Mouse (Mus musculus) intestine, embryonic 15.5 days (tissue): Measurements from ENCODE around the gene Usp5. TPM values are rescaled to one million over a fixed set of nuclear protein-coding genes. Genes with fewer than 3 reads are reported as not detected.
"Not testable (repeated sequence)": the region's sequence is repeated elsewhere in the genome, so short reads cannot be mapped to it uniquely, and the experiment has no call there.

ENCODE experiments used
- ATAC-seq: fragments of 200-750 bp; cut with Nextera tagmentation; 2 replicates; pipeline ENCODE4 v1.8.0; 2017; ENCODE audit warnings: moderate TSS enrichment, moderate library complexity
- H3K27ac ChIP-seq: fragments of 300-500 bp; sonication (generic); 2 replicates; pipeline ENCODE4 v1.5.1; 2015; ENCODE audit warnings: mild to moderate bottlenecking, inconsistent platforms
- H3K27me3 ChIP-seq: fragments of 300-500 bp; sonication (generic); replicated peaks from 2 replicates; pipeline ENCODE4 v1.6.1; 2015; ENCODE audit warnings: inconsistent platforms
- H3K36me3 ChIP-seq: fragments of 300-500 bp; sonication (generic); 2 replicates; pipeline ENCODE4 v1.6.1; 2015; ENCODE audit warnings: inconsistent platforms
- H3K4me1 ChIP-seq: fragments of 300-500 bp; sonication (generic); replicated peaks from 2 replicates; pipeline ENCODE4 v1.6.1; 2015; ENCODE audit warnings: inconsistent platforms
- H3K4me2 ChIP-seq: fragments of 300-500 bp; sonication (generic); replicated peaks from 2 replicates; pipeline ENCODE4 v1.6.1; 2015; ENCODE audit warnings: mild to moderate bottlenecking, inconsistent platforms
- H3K4me3 ChIP-seq: fragments of 300-500 bp; sonication (generic); replicated peaks from 2 replicates; pipeline ENCODE4 v1.5.1; 2015; ENCODE audit warnings: inconsistent platforms
- H3K9ac ChIP-seq: fragments of 300-500 bp; sonication (generic); 2 replicates; pipeline ENCODE4 v1.6.1; 2015; ENCODE audit warnings: inconsistent platforms
- H3K9me3 ChIP-seq: fragments of 300-500 bp; sonication (generic); 2 replicates; pipeline ENCODE4 v1.6.1; 2016; ENCODE audit warnings: inconsistent platforms
- WGBS: fragments of 180-500 bp; shearing (Covaris S2); methylation state at CpG from one replicate; pipeline ENCODE4 v1.1.7; 2015; 5-methylcytosine and 5-hydroxymethylcytosine counted together
- polyA plus RNA-seq: library from polyadenylated mRNA; unstranded; fragments of >200 nt; fragmentation: Nextera tagmentation; extraction: Ambion mirVana; gene quantifications from 2 replicates; pipeline ENCODE4 v1.2.1, GENCODE M21; 2015

Usp5 gene
- polyA plus RNA-seq, 1 experiment from 2014 or later, result 116 TPM

DNA sequence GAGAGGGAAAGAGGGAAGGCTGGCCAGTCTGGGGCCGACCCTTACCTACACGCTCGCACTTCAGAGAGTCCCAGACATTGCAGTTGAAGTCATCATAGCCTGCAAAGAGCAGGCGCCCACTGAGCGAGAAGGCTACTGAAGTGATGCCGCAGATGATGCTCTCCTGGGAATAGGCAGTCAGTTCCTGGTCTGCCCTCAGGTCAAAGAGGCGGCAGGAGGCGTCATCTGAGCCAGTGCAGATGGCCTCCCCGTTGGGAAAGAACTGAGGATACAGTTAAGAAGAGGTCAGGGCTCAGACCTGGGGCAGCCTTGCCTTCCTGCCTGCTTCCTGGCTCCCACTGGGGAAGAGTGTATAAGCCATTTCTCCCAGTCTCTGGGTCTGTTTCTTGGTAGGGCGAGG is 6.2 kb upstream of the Usp5 start:
- no peak overlapping the region for H3K27ac ChIP-seq
- no peaks in the 10 kb centered on the region for H3K27me3 ChIP-seq
- no peak overlapping the region for H3K4me3 ChIP-seq
- WGBS, result 67% methylated on average over 10 of the region's 10 CpGs
- 0 out of 2 replicates have a peak overlapping the region, but pooled peaks have one; percentile 17 for H3K9ac ChIP-seq
- peaks cover 9% of the 10 kb centered on the region for H3K36me3 ChIP-seq
- H3K9me3 ChIP-seq, result no peaks in the 10 kb centered on the region
- H3K4me2 ChIP-seq, result no peak overlapping the region
- no peak for ATAC-seq
- peaks cover 20% of the 10 kb centered on the region; the same call in 1 of the 2 replicates for H3K4me1 ChIP-seq

DNA sequence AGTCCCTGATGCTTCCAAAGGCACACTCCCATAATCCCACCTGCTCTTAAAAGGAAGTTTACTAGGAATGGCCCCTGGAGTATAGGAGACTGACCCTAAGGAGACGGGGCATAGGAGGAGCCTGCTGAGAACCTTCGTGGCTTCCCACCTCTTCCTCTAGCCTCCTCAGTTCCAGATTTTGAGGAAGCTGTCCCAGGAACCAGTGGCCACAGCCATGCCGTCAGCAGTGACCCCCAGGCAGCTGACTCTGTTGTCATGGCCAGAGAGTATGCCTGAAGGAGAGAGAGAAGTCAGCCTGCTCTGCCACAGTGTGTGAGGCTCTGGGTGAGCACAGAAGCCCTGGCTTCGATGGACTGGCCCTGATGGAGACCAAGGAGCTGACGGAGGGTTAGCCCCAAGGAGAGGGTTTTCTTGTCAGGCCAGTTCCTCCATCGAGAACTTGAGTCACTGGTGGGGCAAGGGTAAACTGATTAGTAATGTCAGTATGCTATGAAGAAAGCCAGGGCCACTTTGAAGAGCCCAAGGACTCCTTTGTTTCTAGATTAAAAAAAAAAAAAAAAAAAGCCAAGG is 5.3 kb upstream of the Usp5 start:
- H3K36me3 ChIP-seq, result peaks cover 9% of the 10 kb centered on the region
- peaks cover 15% of the 10 kb centered on the region; the same call in 1 of the 2 replicates for H3K4me1 ChIP-seq
- no peaks in the 10 kb centered on the region for H3K27me3 ChIP-seq
- H3K27ac ChIP-seq, result no peak overlapping the region
- H3K9me3 ChIP-seq, result no peaks in the 10 kb centered on the region
- H3K4me2 ChIP-seq, result no peak overlapping the region
- H3K4me3 ChIP-seq, result no peak overlapping the region
- 78% methylated on average over 6 of the region's 6 CpGs for WGBS
- ATAC-seq, result no peak
- H3K9ac ChIP-seq, result no peak overlapping the region

DNA sequence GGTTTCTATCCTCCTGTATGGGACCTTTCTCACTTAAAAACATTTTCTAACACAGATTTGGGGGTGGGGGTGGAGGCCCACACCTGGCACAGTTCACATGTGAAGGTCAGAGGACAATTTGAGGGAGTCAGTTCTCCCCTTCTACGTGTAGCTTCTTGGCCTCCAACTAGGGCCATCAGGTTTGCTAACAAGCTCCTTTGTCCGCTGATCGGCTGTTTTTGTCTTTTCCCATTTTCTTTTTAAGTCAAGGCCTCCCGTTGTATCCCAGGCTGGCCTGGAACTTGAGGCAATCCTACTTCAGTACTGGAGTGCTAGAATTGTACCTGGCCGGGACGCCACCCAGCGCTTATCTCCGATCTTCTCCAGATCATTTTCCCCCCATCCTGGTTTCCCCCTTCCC is 2.4 kb upstream of the Usp5 start:
- WGBS, result 94% methylated on average over 8 of the region's 8 CpGs
- H3K4me3 ChIP-seq, result no peak overlapping the region
- H3K9me3 ChIP-seq, result no peaks in the 10 kb centered on the region
- H3K4me1 ChIP-seq, result peaks cover 21% of the 10 kb centered on the region
- H3K36me3 ChIP-seq, result peaks cover 9% of the 10 kb centered on the region
- ATAC-seq, result no peak
- peak overlapping the region; percentile 9; the same call in 1 of the 2 replicates for H3K9ac ChIP-seq
- no peaks in the 10 kb centered on the region for H3K27me3 ChIP-seq
- no peak overlapping the region for H3K4me2 ChIP-seq
- no peak overlapping the region for H3K27ac ChIP-seq

DNA sequence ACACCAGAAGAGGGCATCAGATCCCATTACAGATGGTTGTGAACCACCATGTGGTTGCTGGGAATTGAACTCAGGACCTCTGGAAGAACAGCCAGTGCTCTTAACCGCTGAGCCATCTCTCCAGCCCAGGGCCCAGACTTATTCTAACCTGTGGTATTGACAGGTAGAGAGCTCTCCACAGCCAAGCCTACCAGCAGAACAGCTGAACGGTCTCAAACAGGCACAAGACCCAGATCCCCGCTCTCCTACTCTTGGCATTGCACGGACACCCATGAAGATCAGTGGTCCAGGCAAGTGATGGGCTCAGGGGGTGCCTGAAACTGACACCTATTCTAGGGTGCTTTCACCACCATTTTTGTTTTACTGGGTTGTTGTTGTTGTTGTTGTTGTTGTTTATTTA is 1.9 kb upstream of the Usp5 start:
- not testable (repeated sequence) for H3K27ac ChIP-seq

DNA sequence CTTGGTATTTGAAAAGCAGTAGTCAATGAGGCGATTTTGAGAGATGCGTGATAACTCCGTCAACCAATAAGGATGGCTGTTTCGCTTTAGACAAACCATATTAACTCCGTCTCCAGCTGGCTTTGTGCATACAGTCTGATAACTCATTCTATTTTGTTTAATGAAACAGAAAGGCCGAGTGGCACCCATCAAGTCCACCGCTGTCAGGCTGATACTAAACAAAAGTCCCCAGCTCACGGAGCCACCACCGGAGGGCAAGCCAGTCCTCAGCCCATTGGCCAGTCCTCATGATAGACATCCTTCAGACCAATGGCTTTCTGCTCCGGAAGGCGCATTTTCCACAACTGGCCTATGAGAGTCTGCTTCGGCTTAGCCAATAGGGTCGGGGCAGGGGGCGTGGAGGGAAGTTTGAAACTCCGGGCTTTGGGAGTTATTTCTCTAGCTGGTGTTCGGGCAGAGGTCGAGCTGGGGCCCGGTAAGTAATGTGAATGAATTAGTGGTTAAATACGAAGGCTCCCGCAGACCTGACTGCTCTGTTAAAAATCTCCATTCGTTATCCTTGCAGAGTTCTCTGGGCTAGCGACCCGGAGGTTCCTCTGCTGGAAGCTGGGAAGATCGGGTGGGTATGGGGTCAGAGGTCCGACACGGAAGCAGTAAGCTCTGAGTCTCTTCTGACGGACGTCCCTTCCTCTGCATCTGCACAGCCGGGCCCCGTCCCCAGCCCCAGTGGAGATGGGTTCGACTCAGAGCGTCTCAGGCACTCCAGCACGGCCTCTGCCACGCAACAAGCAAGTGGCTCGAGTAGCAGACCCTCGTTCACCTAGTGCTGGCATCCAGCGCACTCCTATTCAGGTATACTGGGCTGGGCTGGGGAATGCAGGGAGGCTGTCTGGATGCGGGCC is 766 bp upstream of the Usp5 start:
- H3K4me3 ChIP-seq, result peak overlapping the region; percentile 54
- H3K9ac ChIP-seq, result peak overlapping the region; percentile 70
- H3K9me3 ChIP-seq, result no peaks in the 10 kb centered on the region
- no peaks in the 10 kb centered on the region for H3K27me3 ChIP-seq
- H3K36me3 ChIP-seq, result peaks cover 16% of the 10 kb centered on the region
- H3K27ac ChIP-seq, result peak overlapping the region; percentile 94
- under 1% methylated on average over 38 of the region's 38 CpGs for WGBS
- H3K4me2 ChIP-seq, result peak overlapping the region; percentile 90
- peaks cover 21% of the 10 kb centered on the region for H3K4me1 ChIP-seq
- ATAC-seq, result peak; percentile 90

More for the DNA sequence above, 1.9 kb upstream of the Usp5 start:
- not testable (repeated sequence) for ATAC-seq, H3K4me3 ChIP-seq, H3K9ac ChIP-seq, H3K27me3 ChIP-seq, H3K9me3 ChIP-seq
- Histone ChIP-seq H3K36me3 (peaks cover 10% of the 10 kb centered on the region), H3K4me2 (peak overlapping the region; percentile 90), H3K4me1 (peaks cover 21% of the 10 kb centered on the region)
- WGBS, result 96% methylated on average over 4 of the region's 4 CpGs

DNA sequence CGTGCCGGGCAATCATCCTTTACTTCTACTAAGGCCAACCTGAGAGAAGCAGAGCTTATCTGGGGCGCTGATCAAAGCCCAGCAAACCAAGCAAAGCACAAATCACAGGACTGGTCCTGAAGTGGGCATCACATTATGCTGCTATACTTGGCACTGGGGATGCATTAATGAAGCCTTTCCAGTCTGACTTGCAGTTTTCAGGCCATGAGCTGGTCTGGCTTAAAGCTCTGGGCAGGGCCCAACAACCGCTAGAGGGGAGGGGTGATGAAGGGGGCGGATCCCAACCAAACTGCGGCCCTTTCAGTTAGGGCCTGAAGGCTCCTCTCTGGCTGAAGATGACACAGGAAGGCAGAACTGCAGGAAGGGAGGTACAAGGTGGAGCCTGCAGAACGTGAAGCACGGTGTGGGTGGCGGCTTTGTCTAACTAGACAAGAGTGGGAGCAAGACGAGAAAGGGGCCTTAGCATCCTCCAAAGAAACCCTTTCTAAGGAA is 1.1 kb downstream of the Usp5 start:
- WGBS, result 23% methylated on average over 10 of the region's 10 CpGs
- H3K27ac ChIP-seq, result peak overlapping the region; percentile 13; the same call in 1 of the 2 replicates

DNA sequence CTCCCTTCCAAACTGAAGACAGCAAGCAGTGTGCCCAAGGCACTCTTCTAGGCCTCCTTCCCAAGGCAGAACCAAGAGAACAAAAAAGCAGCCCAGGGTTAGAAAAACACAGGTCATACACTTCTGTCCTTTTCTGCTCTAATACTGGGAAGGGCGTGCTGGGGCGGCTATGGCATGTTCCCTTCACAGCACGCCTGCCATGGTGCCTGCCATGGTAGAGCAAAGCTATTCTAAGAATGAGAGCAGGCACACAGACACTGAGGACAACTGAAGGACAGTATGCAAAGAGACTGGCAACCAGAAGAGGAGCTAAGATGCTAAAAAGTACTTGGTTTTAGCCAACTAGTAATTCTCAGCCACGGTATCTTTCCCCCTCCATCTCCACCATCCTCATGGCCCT is 7.2 kb downstream of the Usp5 start:
- Histone ChIP-seq H3K27ac (no peak overlapping the region), H3K4me1 (no peaks in the 10 kb centered on the region), H3K27me3 (no peaks in the 10 kb centered on the region), H3K9ac (no peak overlapping the region), H3K36me3 (peaks cover 76% of the 10 kb centered on the region), H3K4me2 (no peak overlapping the region), H3K4me3 (no peak overlapping the region), H3K9me3 (no peaks in the 10 kb centered on the region)
- no peak for ATAC-seq
- 93% methylated on average over 4 of the region's 4 CpGs for WGBS

More for the DNA sequence above, 1.1 kb downstream of the Usp5 start:
- H3K9me3 ChIP-seq, result no peaks in the 10 kb centered on the region
- H3K9ac ChIP-seq, result peak overlapping the region; percentile 54
- ATAC-seq, result no peak
- no peaks in the 10 kb centered on the region for H3K27me3 ChIP-seq
- peak overlapping the region; percentile 76 for H3K4me2 ChIP-seq
- peaks cover 33% of the 10 kb centered on the region for H3K36me3 ChIP-seq
- peaks cover 16% of the 10 kb centered on the region for H3K4me1 ChIP-seq
- H3K4me3 ChIP-seq, result peak overlapping the region; percentile 54

DNA sequence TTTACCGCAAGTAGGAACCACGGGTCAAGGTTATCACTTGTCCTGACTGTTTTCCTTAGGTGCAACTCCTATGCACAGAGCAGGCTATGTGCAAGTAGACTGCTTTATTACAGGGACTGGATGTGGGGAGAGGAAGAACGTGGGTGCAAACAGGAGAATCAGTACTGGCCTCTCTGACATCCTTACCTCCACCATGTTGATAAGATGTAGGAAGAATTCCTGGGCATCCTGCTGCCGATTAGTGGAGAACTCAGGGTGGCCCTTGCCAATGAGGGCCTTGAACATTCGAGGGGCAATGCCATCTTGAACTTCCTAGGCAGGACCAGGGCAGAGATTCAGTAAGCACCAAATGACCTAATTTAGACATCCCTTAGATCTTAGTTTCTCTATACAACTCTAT is 8.4 kb downstream of the Usp5 start:
- ATAC-seq, result no peak
- 94% methylated on average over 5 of the region's 5 CpGs for WGBS
- no peak overlapping the region for H3K4me2 ChIP-seq
- H3K4me3 ChIP-seq, result no peak overlapping the region
- H3K27me3 ChIP-seq, result no peaks in the 10 kb centered on the region
- no peaks in the 10 kb centered on the region for H3K4me1 ChIP-seq
- no peak overlapping the region for H3K27ac ChIP-seq
- H3K36me3 ChIP-seq, result peaks cover 77% of the 10 kb centered on the region
- no peak overlapping the region for H3K9ac ChIP-seq
- no peaks in the 10 kb centered on the region for H3K9me3 ChIP-seq

DNA sequence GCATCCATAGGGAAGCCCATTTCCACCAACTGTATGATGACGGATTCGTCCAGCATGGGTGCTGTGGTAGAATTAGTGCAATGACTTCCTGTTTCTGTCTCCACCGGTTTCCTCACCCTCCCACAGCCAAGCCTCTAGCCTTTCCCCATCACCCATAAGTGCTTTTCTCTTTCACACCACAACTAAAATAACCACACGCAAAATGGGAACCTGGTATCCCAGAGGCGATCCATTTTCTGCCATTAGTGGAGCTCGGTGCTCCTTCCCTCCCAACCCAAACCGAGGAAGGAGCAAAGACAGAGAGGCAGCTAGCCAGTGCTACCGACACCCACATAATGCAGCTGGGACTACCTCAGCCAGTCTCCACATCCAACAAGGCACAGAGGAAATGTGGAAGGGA is 11.3 kb downstream of the Usp5 start:
- ATAC-seq, result no peak
- Histone ChIP-seq H3K9me3 (no peaks in the 10 kb centered on the region), H3K9ac (no peak overlapping the region), H3K27ac (no peak overlapping the region), H3K36me3 (peaks cover 57% of the 10 kb centered on the region), H3K27me3 (no peaks in the 10 kb centered on the region), H3K4me3 (no peak overlapping the region), H3K4me2 (no peak overlapping the region), H3K4me1 (peaks cover 13% of the 10 kb centered on the region)
- 88% methylated on average over 8 of the region's 8 CpGs for WGBS

DNA sequence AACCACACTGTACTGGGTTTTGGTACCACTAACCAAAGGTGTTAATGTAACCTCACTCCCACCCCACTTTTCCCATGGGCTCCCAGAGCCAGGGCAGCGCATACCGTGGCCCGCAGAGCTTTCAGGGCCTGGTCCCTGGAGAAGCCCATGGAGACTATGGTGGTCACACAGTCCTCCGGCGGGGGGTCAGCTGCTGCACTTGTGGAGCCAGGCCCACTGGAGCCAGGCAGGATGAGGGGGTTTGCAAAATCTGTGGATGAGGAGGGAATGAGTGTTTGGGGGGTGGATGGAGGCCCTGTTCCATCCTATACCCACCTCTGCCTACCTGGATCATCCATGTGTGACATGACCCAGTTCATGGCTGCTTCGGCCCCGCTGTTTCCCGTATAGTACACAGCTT is 11.7 kb downstream of the Usp5 start:
- 97% methylated on average over 8 of the region's 8 CpGs for WGBS
- no peaks in the 10 kb centered on the region for H3K9me3 ChIP-seq
- no peak overlapping the region for H3K4me3 ChIP-seq
- H3K27me3 ChIP-seq, result no peaks in the 10 kb centered on the region
- H3K27ac ChIP-seq, result no peak overlapping the region
- peaks cover 15% of the 10 kb centered on the region for H3K4me1 ChIP-seq
- H3K4me2 ChIP-seq, result no peak overlapping the region
- ATAC-seq, result no peak
- no peak overlapping the region for H3K9ac ChIP-seq
- H3K36me3 ChIP-seq, result peaks cover 53% of the 10 kb centered on the region

DNA sequence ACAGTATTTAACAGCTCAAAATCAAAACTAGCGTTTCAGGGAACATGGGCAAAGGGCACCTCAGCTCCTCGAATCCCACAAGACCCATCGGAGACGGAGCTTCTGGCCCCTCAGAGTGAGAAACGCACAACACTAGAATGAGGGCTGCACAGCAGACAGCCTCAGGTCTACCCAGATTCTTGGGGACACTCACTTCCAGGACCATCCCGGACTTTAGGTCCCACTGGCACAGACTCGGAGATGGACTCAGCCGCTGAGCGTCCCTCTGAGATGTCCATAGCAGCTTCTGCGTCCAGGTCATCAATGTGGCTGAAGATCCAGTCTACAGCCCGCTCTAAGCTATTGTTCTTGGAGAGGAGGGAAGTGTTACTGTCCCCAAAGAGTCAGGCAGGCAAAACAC is 12.2 kb downstream of the Usp5 start:
- Histone ChIP-seq H3K9ac (no peak overlapping the region), H3K4me1 (peaks cover 20% of the 10 kb centered on the region), H3K36me3 (peaks cover 50% of the 10 kb centered on the region), H3K9me3 (no peaks in the 10 kb centered on the region), H3K4me2 (no peak overlapping the region), H3K27ac (no peak overlapping the region), H3K27me3 (no peaks in the 10 kb centered on the region), H3K4me3 (no peak overlapping the region)
- no peak for ATAC-seq
- WGBS, result 92% methylated on average over 11 of the region's 11 CpGs

DNA sequence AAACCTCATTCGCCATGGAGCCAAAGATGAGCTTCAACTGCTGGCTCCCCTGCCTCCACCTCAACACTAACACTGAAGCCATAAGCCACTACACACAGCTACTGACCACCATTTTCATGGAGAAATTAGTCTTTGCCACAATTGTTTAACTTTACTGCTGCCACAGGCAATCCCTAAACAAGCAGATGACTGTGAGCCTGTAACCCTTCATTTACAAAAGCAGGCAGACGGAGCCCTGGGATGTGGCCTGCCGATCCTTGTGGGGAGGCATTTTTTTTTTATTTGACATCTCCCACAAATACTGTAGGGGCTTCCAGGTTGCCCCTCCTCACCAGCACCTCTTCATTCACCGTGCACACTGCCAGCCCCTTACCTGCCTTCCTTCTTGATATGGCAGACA is 12.7 kb downstream of the Usp5 start:
- Histone ChIP-seq H3K4me3 (no peak overlapping the region), H3K27me3 (no peaks in the 10 kb centered on the region), H3K4me2 (no peak overlapping the region), H3K27ac (no peak overlapping the region), H3K9me3 (no peaks in the 10 kb centered on the region), H3K9ac (no peak overlapping the region), H3K4me1 (peaks cover 25% of the 10 kb centered on the region), H3K36me3 (peaks cover 50% of the 10 kb centered on the region)
- ATAC-seq, result no peak
- 79% methylated on average over 4 of the region's 4 CpGs for whole genome bisulfite sequencing
